Mouse (Mus musculus): ENCODE measurements around the gene Iyd.

GRCm38 (mm10) chr10:3509663-3510277 lies 30.3 kb upstream of the Iyd start:
- TF ChIP-seq EP300 (IDR thresholded peaks at IDR 0.05; ENCODE audit: low read depth) (no peak), CTCF (IDR thresholded peaks at IDR 0.05; ENCODE audit: low read depth) (no peak)
